Mouse (Mus musculus): ENCODE results near the gene Nkx2-2. TPM values are rescaled to one million over a fixed set of nuclear protein-coding genes. Genes with fewer than 3 reads are reported as not detected.
A peak's percentile ranks its signal among the peaks of the same experiment; 100 is the strongest.

Nkx2-2 gene
- polyA plus RNA-seq, 1 experiment from 2014 or later: 1.5 TPM

DNA sequence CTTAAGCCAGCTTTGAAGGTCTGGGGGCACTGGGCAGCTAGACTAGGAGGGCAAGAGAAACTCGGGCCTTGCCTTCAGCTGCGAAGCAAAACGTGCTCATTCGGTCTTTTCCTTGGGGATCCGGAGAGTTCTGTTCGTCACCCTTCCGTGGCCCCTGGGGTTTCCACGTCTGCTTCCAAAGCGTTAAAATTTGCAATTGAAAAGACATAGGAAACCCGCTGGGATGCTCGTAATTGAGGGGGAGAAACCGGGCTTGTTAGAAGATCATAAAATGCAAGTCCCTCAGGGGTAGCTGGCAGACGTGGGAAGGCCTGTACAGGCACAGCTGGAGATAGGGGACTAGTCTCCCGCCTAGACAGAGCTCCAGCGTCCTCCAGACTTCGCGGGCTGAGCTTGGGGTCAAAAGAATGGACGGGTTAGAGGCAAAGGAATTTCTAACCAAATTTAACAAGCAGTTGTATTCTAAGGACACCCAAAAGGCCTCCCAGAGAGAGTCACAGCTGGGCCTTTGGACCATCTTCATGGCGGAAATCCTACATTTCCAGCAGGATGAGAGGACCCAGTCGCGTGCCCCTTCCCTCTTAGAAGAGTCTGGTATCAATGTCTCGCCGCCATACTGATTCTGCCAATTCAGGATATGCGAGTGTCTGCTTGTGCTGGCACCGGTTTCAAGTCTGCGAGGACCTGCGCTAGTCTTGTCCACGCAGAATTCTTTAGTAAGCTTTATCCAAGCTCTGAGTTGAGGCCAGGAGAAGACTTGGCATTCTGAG is 4.3 kb downstream of the Nkx2-2 start:
- no peak for ATAC-seq (ENCODE audit: insufficient read depth, low FRiP score)
- H3K27ac ChIP-seq (ENCODE audit: low read length): no peak overlapping the region
- H3K4me2 ChIP-seq (ENCODE audit: low read depth, low read length): no peak overlapping the region
- WGBS: 4% methylated on average over 28 of the region's 28 CpGs
- peaks cover 96% of the 10 kb centered on the region for H3K27me3 ChIP-seq (ENCODE audit: control insufficient read depth, insufficient read depth, low read length)
- peaks cover 12% of the 10 kb centered on the region for H3K4me1 ChIP-seq (ENCODE audit: control insufficient read depth, insufficient read depth, low read length)
- H3K36me3 ChIP-seq (ENCODE audit: control insufficient read depth, insufficient read depth, low read length): no peaks in the 10 kb centered on the region
- no peaks in the 10 kb centered on the region for H3K9me3 ChIP-seq (replicated peaks; ENCODE audit: control insufficient read depth, low read length)
- H3K9ac ChIP-seq (ENCODE audit: low read length): no peak overlapping the region
- no peak overlapping the region for H3K4me3 ChIP-seq (replicated peaks; ENCODE audit: low read length)

DNA sequence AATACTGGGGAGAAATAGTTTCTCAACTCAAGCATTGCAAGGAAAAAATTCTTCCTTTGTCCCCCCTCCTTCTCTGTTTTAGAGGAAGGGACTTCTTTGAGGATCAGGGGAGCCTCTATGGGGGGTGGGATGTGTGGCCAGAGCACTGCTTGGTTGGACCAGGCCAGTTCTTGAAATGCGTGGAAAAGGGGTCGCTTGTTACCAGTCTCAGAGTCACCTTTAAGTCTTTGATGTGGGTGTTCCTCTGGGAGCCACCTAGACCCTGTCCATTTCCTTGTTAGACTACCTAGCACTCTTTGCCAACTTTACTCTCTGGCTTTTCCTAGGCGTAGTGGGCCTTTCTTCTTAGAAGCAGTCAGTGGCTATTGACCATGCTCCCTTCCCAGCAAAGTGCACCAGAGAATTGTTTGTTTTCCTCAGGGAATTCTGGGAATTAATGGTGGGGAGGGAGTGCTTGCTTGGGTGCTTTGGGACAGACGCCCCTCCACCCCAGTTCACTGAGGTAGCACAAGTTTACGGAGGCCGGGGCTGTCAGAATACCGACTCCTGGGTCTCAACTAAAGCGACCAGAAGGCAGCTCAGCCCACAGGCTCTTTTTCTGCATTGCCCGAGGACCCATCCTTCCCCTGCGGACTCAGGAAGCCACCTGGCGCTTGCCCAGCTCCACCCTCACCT is 5.0 kb downstream of the Nkx2-2 start:
- Histone ChIP-seq H3K4me1 (ENCODE audit: control insufficient read depth, insufficient read depth, low read length) (peaks cover 11% of the 10 kb centered on the region), H3K4me3 (replicated peaks; ENCODE audit: low read length) (no peak overlapping the region), H3K27me3 (ENCODE audit: control insufficient read depth, insufficient read depth, low read length) (peaks cover 96% of the 10 kb centered on the region), H3K4me2 (ENCODE audit: low read depth, low read length) (no peak overlapping the region), H3K27ac (ENCODE audit: low read length) (no peak overlapping the region), H3K36me3 (ENCODE audit: control insufficient read depth, insufficient read depth, low read length) (no peaks in the 10 kb centered on the region), H3K9ac (ENCODE audit: low read length) (no peak overlapping the region), H3K9me3 (replicated peaks; ENCODE audit: control insufficient read depth, low read length) (no peaks in the 10 kb centered on the region)
- 13% methylated on average over 11 of the region's 11 CpGs for WGBS
- no peak for ATAC-seq (ENCODE audit: insufficient read depth, low FRiP score)

DNA sequence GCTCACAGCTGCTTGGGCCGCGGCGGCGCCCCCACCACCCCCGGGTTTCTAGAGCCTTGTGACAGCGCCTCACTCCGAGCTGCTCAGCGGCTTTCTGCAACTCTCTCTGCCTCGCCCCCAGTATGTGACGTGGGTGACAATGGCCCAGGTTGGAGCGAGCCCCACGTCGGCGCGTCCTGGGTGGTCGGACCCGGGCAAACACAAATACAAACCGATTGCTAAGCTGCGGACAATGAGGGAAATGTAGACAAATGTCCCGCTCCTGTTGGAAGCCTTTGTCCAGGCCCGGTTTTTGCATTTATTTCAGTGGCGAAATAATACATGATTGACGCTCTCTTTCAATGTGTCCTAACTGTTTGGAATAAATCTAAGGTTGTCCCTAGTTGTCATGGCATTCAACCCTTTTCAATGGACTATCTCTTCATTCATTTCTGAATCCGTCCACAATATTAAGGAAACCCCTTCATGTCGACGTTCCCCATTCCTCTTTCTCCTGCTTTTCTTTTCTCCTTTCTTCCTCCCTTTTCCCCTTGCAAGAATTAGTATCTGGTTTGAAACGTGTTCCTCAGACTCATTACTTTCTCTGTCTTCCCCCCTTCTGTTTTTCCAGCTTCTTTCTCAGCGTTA is 5.9 kb downstream of the Nkx2-2 start:
- Histone ChIP-seq H3K4me1 (ENCODE audit: control insufficient read depth, insufficient read depth, low read length) (peaks cover 12% of the 10 kb centered on the region; the same call in 1 of the 2 replicates), H3K9me3 (replicated peaks; ENCODE audit: control insufficient read depth, low read length) (no peaks in the 10 kb centered on the region), H3K9ac (ENCODE audit: low read length) (no peak overlapping the region), H3K27ac (ENCODE audit: low read length) (no peak overlapping the region), H3K4me2 (ENCODE audit: low read depth, low read length) (no peak overlapping the region), H3K36me3 (ENCODE audit: control insufficient read depth, insufficient read depth, low read length) (no peaks in the 10 kb centered on the region), H3K4me3 (replicated peaks; ENCODE audit: low read length) (peak overlapping the region; percentile 14; the same call in 1 of the 2 replicates), H3K27me3 (ENCODE audit: control insufficient read depth, insufficient read depth, low read length) (peaks cover 96% of the 10 kb centered on the region)
- 3% methylated on average over 28 of the region's 28 CpGs for WGBS
- ATAC-seq (ENCODE audit: insufficient read depth, low FRiP score): no peak

DNA sequence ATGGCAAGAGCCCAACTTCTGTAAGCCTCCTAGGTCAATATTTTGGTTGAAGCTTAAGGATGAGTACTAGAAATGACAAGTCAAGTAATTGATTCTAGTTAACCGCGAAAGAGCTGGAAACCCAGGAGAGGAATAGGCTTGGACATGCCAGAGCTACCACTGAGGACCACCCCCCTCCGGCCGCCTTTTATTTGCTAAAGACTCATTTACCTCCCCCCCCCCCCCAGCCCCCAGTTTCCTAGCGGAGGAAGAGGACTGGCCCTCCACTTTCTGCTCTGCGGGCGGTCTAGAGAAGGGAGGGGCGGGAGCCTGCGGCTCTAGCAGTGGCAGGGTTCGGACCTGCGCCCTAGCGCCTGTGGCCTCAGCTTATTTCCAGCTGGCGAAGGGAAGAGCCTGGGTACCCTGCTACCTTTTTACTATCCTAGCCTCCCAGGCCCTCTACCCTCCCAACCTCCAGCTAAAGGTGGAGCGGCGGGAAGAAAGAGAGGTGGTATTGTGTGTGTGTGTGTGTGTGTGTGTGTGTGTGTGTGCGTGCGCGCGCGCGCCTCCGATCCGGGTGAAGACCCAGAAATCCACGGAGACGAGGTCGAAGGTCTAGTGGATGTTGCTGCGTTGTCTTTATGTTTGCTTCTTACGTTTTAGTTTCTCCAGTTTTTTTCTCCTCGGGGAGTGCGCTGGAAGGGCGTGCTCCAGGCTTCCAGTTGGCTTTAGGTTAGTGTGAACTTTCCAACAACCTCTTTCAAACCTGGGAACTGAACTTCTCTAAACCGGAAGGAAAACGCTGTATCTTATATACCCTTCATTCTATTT is 6.8 kb downstream of the Nkx2-2 start:
- H3K4me2 ChIP-seq (ENCODE audit: low read depth, low read length): no peak overlapping the region
- H3K4me3 ChIP-seq (replicated peaks; ENCODE audit: low read length): no peak overlapping the region
- peaks cover 12% of the 10 kb centered on the region; the same call in 1 of the 2 replicates for H3K4me1 ChIP-seq (ENCODE audit: control insufficient read depth, insufficient read depth, low read length)
- H3K27me3 ChIP-seq (ENCODE audit: control insufficient read depth, insufficient read depth, low read length): peaks cover 96% of the 10 kb centered on the region
- WGBS: 1% methylated on average over 33 of the region's 33 CpGs
- H3K36me3 ChIP-seq (ENCODE audit: control insufficient read depth, insufficient read depth, low read length): no peaks in the 10 kb centered on the region
- H3K9me3 ChIP-seq (replicated peaks; ENCODE audit: control insufficient read depth, low read length): no peaks in the 10 kb centered on the region
- ATAC-seq (ENCODE audit: insufficient read depth, low FRiP score): no peak
- H3K9ac ChIP-seq (ENCODE audit: low read length): no peak overlapping the region
- no peak overlapping the region for H3K27ac ChIP-seq (ENCODE audit: low read length)

DNA sequence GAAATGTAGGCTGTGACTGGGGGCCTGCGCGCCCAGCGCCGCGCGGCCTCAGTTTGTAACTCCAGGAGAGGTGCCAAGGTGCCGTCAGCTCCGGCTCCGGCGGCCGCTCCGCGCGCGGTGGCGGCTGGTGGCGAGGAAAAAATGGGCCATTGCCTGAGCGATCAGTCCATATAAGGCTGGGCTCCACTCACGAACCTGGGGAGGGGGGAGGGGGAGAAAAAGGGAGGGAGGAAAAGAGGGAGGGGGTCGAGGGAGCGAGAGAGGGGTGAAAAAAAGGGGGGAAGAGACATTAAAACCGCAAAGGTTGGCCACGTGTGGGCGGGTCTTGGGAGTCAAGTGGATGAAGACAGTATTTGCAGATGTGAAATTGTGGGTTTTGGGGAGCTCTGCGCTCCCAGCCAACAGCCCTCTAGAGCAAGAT is 7.8 kb downstream of the Nkx2-2 start:
- peaks cover 97% of the 10 kb centered on the region for H3K27me3 ChIP-seq (ENCODE audit: control insufficient read depth, insufficient read depth, low read length)
- no peaks in the 10 kb centered on the region for H3K9me3 ChIP-seq (replicated peaks; ENCODE audit: control insufficient read depth, low read length)
- ATAC-seq (ENCODE audit: insufficient read depth, low FRiP score): no peak
- WGBS: under 1% methylated on average over 25 of the region's 25 CpGs
- H3K4me1 ChIP-seq (ENCODE audit: control insufficient read depth, insufficient read depth, low read length): peaks cover 12% of the 10 kb centered on the region; the same call in 1 of the 2 replicates
- no peak overlapping the region for H3K9ac ChIP-seq (ENCODE audit: low read length)
- peak overlapping the region; percentile 23 for H3K4me3 ChIP-seq (replicated peaks; ENCODE audit: low read length)
- no peak overlapping the region for H3K4me2 ChIP-seq (ENCODE audit: low read depth, low read length)
- H3K27ac ChIP-seq (ENCODE audit: low read length): no peak overlapping the region
- H3K36me3 ChIP-seq (ENCODE audit: control insufficient read depth, insufficient read depth, low read length): no peaks in the 10 kb centered on the region

DNA sequence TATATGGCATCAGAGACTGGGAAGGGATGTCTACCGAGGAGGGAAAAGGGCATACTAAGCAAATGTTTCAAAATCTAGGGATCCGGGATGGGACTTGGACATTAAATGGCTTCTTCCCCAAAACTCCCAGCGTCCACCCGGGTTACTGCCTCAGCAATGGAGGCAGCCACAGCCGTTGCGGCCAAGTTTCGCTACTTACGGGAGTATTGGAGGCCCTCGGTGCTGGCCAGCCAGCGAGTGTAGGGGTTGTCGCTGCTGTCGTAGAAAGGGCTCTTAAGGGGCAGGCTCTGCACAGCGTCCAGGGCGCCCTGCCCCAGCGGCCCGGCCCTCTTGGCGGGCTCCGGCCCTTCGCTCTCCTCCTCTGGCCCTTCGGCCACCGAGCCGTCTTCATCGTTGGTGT is 8.5 kb downstream of the Nkx2-2 start:
- peaks cover 12% of the 10 kb centered on the region; the same call in 1 of the 2 replicates for H3K4me1 ChIP-seq (ENCODE audit: control insufficient read depth, insufficient read depth, low read length)
- peaks cover 96% of the 10 kb centered on the region for H3K27me3 ChIP-seq (ENCODE audit: control insufficient read depth, insufficient read depth, low read length)
- H3K9ac ChIP-seq (ENCODE audit: low read length): no peak overlapping the region
- H3K36me3 ChIP-seq (ENCODE audit: control insufficient read depth, insufficient read depth, low read length): no peaks in the 10 kb centered on the region
- H3K4me3 ChIP-seq (replicated peaks; ENCODE audit: low read length): peak overlapping the region; percentile 23
- no peak overlapping the region for H3K27ac ChIP-seq (ENCODE audit: low read length)
- 2% methylated on average over 23 of the region's 23 CpGs for WGBS
- ATAC-seq (ENCODE audit: insufficient read depth, low FRiP score): no peak
- no peaks in the 10 kb centered on the region for H3K9me3 ChIP-seq (replicated peaks; ENCODE audit: control insufficient read depth, low read length)
- no peak overlapping the region for H3K4me2 ChIP-seq (ENCODE audit: low read depth, low read length)

DNA sequence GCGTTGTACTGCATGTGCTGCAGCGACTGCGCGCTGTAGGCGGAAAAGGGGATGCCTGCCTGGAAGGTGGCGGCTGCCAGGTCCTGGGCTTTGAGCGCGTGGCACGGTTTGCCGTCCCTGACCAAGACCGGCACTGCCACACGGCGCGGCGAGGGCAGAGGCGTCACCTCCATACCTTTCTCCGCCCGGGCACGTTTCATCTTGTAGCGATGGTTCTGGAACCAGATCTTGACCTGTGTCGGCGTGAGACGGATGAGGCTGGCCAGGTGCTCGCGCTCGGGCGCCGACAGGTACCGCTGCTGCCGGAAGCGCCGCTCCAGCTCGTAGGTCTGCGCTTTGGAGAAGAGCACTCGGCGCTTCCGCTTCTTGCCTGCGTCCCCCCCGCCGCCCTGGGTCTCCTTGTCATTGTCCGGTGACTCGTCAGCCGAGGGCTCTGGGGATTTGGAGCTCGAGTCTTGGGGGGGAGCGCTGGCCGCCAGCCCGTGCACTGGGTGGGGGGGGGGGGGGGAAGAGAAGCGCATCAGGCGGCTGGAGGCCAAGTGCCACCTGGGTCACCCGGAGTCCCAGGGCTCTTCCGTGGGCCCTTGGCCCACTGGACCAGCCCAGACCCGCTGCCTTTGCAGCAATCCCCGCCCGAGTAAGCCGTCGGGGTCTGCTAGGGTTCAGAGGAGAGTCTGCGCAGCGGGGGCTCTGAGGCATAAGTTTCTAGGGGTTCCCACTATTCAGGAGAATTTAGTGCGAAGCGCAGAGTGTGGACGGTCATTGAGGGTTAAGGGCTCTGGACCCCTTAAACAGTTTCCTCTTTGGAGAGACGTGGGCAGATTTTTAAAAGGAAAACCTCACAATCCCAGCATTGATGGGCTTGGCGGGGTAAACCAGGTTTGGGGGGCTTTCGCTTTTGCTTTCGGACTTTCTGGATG is 9.7 kb downstream of the Nkx2-2 start:
- ATAC-seq (ENCODE audit: insufficient read depth, low FRiP score): 0 out of 2 replicates have a peak, but pooled peaks have one; percentile 4
- no peak overlapping the region for H3K27ac ChIP-seq (ENCODE audit: low read length)
- H3K4me3 ChIP-seq (replicated peaks; ENCODE audit: low read length): peak overlapping the region; percentile 36
- no peak overlapping the region for H3K9ac ChIP-seq (ENCODE audit: low read length)
- under 1% methylated on average over 62 of the region's 65 CpGs for WGBS
- H3K27me3 ChIP-seq (ENCODE audit: control insufficient read depth, insufficient read depth, low read length): peaks cover 96% of the 10 kb centered on the region
- H3K4me1 ChIP-seq (ENCODE audit: control insufficient read depth, insufficient read depth, low read length): peaks cover 12% of the 10 kb centered on the region; the same call in 1 of the 2 replicates
- no peaks in the 10 kb centered on the region for H3K9me3 ChIP-seq (replicated peaks; ENCODE audit: control insufficient read depth, low read length)
- H3K4me2 ChIP-seq (ENCODE audit: low read depth, low read length): peak overlapping the region; percentile 46
- H3K36me3 ChIP-seq (ENCODE audit: control insufficient read depth, insufficient read depth, low read length): no peaks in the 10 kb centered on the region

DNA sequence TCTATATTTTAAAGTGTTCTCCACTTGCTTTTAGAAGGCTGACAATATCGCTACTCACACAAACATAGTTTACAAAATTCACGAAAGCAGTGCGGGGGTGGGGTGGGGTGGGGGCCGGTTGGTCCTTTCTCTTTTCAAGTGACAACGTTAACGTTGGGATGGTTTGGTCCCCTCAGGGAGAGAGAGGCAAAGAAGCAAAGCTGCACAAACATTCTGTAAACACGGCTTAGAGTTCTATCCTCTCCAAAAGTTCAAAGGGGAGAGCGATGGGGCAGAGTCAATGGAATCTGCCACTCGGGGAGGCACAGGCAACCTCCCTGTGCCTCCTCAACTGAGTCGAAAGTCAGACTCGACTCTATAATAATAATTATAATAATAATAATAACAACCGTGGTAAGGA is 10.5 kb downstream of the Nkx2-2 start:
- no peak overlapping the region for H3K9ac ChIP-seq (ENCODE audit: low read length)
- H3K9me3 ChIP-seq (replicated peaks; ENCODE audit: control insufficient read depth, low read length): no peaks in the 10 kb centered on the region
- ATAC-seq (ENCODE audit: insufficient read depth, low FRiP score): no peak
- no peaks in the 10 kb centered on the region for H3K36me3 ChIP-seq (ENCODE audit: control insufficient read depth, insufficient read depth, low read length)
- H3K4me1 ChIP-seq (ENCODE audit: control insufficient read depth, insufficient read depth, low read length): peaks cover 13% of the 10 kb centered on the region; the same call in 1 of the 2 replicates
- H3K27me3 ChIP-seq (ENCODE audit: control insufficient read depth, insufficient read depth, low read length): peaks cover 91% of the 10 kb centered on the region
- no peak overlapping the region for H3K27ac ChIP-seq (ENCODE audit: low read length)
- peak overlapping the region; percentile 46 for H3K4me2 ChIP-seq (ENCODE audit: low read depth, low read length)
- 3% methylated on average over 12 of the region's 12 CpGs for WGBS
- peak overlapping the region; percentile 36 for H3K4me3 ChIP-seq (replicated peaks; ENCODE audit: low read length)

Data from stomach, embryonic 16.5 days (tissue).